Mouse (Mus musculus) adrenal gland (tissue): ENCODE results near the gene Gm20458.

Source experiments
- intact Hi-C: fragments of 180-260 bp; cut with DNase I; formaldehyde crosslinking; loops from one replicate; pipeline ENCODE4 v1.15.1; 2025

Gene Gm20458

DNA sequence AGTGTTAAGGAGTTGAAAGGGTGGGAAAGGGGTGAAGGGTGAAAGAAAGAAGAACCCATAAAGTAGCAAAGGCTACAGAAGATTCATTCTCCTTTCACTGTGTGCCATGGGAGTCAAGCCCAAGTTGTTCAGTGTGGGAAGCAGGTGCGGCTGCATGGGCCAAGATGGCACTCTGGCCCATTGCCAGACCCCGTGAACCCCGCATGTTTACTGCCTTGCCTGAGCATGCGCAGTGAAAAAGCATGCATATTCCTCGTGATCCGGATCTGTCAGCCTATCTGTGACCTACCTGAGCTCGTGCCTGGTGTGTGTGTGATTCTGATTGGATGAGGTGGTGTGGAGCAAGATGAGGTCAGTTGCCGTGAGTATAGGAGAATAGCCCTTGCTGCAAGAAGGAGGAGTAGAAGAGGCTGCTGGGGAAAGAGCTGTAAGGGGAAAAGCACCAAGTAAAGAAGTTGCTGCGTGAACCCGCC, 62.6 kb downstream of the Gm20458 start:
- intact Hi-C loops, result no loop called here

DNA sequence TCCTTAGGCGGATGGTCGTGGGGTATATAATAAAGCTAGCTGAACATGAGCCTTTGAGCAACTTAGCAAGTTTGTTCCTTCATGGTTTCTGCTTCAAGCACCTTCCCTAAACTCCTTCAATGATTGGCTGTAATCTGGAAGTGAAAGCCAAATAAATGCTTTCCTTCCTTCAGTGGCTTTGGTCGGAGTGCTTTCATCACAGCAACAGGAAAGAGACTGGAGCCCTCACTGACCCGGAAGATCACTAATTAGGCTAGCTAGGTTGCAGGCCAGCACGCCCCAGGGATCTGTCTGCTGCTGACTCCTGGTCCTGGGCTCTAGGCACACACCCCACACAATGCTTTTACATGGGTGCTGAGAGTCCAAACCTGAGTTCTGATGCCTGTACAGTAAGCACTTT, 67.8 kb downstream of the Gm20458 start:
- intact Hi-C loops, result no loop called here

DNA sequence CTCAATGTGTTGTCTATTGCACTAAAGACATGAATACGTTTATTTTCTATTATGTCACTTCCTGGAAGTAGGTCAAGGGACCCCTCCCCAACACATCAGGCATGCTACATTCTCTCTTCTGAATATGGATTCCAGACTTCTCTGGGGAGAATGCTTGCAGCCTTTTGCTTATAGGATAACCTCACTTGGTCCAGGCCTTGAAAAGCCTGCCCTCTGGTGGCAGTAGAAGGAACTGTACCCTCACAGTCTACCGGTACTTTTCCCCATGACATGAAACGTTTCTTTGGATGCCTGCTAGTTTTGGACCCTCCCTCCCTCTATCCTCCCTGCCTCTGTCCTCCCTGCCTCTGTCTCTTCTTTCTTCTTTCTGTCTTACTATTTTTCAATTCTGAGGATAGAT, 70.4 kb downstream of the Gm20458 start:
- intact Hi-C loops, result no loop called here

DNA sequence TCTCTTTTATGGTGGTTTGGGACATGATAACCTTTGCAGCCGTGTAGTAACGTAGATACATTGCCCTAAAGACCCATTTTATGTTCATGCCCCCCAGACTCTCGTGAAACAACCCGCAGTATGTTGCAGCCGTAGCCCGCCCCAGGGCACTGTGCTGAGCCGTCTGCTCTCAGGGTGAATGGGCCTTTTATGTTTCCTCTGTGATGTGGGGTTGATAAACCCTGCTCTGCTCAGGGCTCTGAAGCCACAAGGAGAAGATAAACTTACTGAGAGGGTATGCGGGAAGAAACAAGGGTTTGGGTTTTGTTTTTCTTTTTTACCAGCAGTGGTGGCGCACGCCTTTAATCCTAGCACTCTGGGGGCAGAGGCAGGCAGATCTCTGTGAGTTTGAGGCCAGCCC, 73.5 kb downstream of the Gm20458 start:
- intact Hi-C loops, result no loop called here

DNA sequence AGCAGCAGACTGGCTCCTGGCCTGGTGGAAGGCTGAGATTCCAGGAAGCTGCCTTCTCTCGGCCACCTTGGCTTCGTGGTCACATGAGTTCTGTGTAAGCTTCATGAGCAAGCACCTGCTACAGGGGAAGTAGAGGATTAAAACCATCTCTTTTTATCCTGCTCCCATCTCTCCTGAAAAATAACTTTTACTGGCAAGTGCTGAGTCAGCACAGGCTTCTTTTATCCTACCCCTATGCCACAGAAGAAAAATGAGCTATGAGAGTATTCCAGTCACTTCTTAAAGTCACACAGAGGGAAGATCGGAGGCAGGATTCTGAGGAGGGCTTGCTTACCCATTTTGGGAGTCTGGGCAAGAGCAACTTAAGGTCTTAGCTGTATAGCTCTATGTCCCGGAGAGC, 76.2 kb downstream of the Gm20458 start:
- intact Hi-C loops, result loop anchor here (5.0 kb wide), 1 partner anchor 435 kb away; no protein-coding TSS in a partner anchor
